Mouse (Mus musculus): ENCODE measurements around the gene Zbtb12. TPM values are rescaled to one million over a fixed set of nuclear protein-coding genes. Genes with fewer than 3 reads are reported as not detected.

The Zbtb12 gene
- polyA plus RNA-seq, 1 experiment = 24.4 TPM

DNA sequence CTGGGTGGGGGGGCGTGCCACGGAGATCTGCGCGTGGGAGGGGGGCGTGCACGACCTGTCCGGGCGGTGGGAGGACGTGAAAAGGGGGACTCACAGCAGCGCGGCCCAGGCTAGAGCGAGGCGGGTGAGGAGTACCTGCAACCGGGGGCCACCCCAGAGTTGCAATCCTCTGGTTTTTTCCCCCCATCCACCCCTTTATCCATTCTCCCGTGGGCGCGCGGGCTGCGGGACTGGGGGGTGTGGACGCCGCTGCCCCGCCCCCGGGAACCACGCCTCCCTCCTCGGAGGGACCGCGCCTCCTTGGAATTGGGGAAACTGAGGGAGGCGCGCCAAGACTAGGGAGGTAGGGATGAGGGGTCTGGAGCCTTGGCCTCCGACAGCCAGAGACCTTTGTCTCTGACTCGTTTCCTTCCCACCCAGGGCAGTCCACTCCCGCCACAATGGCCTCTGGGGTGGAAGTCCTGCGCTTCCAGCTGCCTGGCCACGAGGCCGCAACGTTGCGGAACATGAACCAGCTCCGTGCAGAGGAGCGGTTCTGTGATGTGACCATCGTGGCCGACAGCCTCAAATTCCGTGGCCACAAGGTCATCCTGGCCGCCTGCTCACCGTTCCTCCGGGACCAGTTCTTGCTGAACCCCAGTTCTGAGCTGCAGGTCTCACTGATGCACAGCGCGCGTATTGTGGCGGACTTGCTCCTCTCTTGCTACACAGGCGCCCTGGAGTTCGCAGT is 15.7 kb downstream of the Zbtb12 start:
- no peak for TF ChIP-seq GATA1 (IDR thresholded peaks at IDR 0.05; ENCODE audit: low read length)

DNA sequence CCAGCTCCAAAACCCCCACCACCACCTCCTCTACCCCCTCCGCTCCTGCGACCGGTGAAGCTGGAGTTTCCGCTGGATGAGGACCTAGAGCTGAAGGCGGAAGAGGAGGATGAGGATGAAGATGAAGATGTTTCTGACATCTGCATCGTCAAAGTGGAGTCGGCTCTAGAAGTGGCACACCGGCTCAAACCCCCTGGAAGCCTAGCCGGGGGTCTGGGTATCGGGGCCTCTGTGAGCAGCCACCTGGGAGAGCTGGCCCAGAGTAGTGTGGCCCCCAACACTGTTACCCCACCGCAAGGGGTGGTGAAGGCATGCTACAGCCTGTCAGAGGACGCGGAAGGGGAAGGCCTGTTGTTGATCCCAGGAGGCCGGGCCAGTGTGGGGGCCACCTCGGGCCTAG is 16.4 kb downstream of the Zbtb12 start:
- TF ChIP-seq GATA1 (IDR thresholded peaks at IDR 0.05; ENCODE audit: low read length) = no peak

DNA sequence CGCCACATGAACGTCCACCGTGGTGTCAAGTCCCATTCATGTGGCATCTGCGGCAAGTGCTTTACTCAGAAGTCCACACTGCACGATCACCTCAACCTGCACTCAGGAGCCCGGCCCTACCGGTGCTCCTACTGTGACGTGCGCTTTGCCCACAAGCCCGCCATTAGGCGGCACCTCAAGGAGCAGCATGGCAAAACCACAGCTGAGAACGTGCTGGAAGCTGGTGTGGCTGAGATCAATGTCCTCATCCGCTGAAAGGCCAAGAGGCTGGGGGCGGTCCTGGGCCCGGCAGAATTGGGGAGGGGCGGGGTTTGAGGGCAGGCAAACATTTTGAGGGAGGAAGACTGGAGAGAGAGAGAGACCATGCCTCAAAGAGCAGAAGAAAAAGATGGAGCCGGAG is 17.1 kb downstream of the Zbtb12 start:
- TF ChIP-seq GATA1 (IDR thresholded peaks at IDR 0.05; ENCODE audit: low read length) = no peak

DNA sequence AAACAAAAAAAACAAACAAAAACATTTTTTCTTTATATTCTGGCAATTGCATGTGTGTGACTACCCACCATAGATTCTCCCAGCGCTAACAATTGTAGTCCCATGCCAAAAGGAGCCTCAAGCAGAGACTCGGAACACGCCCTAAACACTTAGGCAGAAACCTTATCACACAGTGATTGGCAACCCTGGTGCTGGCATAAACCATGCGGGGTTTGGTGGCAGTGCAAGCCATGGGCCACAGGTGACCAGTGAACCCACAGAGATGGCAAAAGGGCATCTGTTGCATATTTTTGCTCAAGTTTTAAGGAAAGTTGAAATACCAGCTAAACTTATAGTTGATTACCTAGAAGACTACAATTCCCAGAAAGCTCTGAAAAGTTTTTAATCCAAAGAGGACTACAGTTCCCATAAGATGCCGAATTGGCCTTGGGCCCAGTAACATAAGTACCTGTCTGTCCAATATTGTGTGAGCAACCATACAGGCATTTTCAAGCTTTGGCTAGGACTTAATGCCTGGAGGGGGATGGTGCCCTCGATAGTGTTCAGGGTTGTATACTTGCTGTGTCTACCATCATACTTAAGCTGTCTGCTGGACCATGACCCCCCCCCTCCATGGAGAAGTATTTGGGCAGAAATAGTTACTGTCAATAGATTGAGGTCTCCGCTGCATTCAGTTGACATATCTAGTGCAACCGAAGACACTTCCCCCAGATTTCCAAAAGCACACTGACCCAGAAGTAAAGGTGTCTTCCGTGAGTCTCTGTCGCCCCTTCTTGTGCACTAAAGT is 18.3 kb downstream of the Zbtb12 start:
- no peak for TF ChIP-seq GATA1 (IDR thresholded peaks at IDR 0.05; ENCODE audit: low read length)

DNA sequence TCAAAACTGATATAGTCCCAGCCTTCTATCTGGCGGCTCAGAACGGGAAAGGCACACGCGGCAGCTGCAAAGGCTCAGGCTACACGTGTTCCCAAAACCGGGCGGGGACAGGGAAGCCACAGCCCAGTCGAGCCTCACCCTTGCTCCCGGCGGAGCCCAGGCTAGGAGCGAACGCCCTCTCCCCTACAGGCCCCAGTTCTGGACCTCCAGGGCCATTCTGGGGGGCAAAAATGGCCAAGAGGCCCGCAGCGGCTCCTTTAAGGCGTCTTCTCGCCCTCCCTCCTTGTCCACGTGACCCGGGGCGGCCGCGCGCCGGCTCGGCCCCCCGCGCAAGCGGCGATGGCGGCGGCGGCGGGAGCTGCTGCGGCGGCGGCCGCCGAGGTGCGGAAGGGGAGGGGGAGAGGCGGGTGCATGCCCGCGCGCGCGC is 18.9 kb downstream of the Zbtb12 start, which contains the start of the genes C2 and Ehmt2:
Gene C2, minus strand, starts transcription at position 106 of the 427 bp plus-strand sequence.
Gene Ehmt2, plus strand, starts transcription at position 310 of the 427 bp plus-strand sequence.
- TF ChIP-seq GATA1 (IDR thresholded peaks at IDR 0.05; ENCODE audit: low read length) = no peak

DNA sequence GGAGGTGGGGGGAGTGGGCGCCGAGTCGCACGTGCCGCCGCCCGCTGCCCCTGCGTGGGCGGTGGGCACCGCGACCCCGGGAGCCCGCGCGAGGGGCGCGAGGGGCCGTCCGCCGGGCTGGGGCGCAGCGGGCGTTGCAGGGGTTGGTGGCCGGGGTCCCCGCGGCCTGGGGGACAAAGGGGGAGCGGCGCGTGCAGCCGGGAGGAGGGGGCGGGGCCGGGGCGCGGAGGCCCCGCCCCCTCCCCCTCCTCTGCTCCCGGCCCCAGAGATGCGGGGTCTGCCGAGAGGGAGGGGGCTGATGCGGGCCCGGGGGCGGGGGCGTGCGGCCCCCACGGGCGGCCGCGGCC is 19.4 kb downstream of the Zbtb12 start:
- no peak for TF ChIP-seq GATA1 (IDR thresholded peaks at IDR 0.05; ENCODE audit: low read length)

DNA sequence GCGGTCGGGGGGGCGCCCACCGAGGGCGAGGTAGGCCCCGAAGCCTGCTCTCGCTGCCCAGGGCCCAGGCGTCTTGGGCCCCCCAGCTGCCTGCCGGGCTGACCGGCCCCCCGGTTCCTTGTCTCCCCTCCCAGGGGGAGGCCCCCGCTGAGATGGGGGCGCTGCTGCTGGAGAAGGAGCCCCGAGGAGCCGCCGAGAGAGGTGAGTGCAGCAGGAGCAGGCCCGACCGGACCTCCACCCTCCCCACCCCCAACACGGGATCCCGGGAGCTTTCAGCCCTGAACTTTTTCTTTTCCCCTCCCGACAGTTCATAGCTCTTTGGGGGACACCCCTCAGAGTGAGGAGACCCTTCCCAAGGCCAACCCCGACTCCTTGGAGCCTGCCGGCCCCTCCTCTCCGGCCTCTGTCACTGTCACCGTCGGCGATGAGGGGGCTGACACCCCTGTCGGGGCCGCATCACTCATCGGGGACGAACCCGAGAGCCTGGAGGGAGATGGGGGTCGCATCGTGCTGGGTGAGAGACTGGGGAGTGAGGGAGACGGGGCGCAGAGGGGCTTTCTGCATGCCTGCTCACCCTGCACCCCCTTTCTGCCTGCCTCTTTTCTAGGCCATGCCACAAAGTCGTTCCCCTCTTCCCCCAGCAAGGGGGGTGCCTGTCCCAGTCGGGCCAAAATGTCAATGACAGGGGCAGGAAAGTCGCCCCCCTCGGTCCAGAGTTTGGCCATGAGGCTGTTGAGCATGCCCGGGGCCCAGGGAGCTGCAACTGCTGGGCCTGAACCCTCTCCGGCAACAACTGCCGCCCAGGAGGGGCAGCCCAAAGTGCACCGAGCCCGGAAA is 20.0 kb downstream of the Zbtb12 start:
- TF ChIP-seq GATA1 (IDR thresholded peaks at IDR 0.05; ENCODE audit: low read length) = no peak

DNA sequence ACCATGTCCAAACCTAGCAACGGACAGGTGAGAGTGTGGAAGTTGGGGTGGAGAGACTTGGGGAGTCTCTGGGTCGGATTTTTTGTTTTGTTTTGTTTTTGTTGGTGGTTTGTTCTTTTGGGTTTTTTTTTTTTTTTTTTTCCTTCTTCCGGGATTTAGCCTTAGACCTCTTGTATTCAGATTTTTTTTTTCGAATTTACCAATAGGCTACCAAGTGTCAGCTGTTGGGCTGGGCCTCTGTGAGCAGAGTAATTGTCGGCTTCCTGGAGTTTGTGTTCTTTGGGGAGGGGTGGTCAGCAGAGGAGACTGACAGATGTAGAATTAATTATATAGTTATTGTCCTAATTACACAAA is 20.6 kb downstream of the Zbtb12 start:
- no peak for TF ChIP-seq GATA1 (IDR thresholded peaks at IDR 0.05; ENCODE audit: low read length)

DNA sequence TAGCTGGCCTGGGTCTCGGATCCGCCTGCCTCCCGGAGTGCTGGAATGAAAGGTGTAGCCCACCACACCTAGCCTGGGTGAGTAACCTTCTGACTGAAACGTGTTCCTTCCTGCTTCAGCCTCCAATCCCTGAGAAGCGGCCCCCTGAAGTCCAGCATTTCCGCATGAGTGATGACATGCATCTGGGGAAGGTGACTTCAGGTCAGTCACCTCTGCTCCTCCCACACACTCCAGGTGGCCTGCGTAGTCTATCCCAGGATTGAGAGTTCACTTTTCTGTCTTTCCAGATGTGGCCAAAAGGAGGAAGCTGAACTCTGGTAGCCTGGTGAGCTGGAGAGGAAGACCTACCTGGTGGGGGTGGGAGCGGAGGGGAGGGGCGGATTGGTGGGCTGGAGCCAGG is 23.6 kb downstream of the Zbtb12 start:
- no peak for TF ChIP-seq GATA1 (IDR thresholded peaks at IDR 0.05; ENCODE audit: low read length)

DNA sequence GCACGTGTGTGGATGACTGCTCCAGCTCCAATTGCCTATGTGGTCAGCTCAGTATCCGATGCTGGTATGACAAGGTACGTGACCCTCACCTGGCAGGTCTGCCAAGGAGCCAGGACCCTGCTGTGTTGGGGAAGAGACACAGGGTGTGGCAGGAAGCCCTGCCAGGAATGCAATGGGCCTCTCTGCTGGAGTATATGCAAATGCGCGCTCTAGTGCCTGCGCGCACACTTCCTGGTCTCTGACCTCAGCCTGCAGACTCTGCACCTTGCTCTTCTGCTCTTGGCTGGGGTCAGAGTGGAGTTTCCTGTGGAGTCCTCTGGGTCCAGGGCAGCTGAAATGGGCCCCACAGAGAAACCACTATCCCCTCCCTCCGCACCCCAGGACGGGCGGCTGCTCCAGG is 31.7 kb downstream of the Zbtb12 start:
- TF ChIP-seq GATA1 (IDR thresholded peaks at IDR 0.05; ENCODE audit: low read length) = no peak

DNA sequence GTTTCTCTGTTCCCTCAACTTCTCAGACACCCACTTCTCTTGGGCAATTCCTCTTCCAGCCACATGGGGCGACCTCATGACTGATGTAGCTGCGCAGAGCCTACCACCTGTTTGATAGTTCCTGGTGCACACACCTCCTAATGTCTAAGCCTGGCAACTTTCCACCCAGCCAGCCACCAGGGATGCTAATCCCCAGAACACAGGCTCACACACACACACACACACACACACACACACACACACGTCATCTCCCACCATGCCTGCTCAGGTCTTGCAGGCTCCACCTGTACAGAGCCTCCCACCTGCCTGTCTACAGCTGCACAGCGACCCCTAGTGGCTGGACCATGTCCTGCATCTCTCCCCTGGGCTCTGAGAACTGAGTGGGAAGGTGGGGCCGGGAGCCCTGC is 32.7 kb downstream of the Zbtb12 start:
- TF ChIP-seq GATA1 (IDR thresholded peaks at IDR 0.05; ENCODE audit: low read length) = no peak

DNA sequence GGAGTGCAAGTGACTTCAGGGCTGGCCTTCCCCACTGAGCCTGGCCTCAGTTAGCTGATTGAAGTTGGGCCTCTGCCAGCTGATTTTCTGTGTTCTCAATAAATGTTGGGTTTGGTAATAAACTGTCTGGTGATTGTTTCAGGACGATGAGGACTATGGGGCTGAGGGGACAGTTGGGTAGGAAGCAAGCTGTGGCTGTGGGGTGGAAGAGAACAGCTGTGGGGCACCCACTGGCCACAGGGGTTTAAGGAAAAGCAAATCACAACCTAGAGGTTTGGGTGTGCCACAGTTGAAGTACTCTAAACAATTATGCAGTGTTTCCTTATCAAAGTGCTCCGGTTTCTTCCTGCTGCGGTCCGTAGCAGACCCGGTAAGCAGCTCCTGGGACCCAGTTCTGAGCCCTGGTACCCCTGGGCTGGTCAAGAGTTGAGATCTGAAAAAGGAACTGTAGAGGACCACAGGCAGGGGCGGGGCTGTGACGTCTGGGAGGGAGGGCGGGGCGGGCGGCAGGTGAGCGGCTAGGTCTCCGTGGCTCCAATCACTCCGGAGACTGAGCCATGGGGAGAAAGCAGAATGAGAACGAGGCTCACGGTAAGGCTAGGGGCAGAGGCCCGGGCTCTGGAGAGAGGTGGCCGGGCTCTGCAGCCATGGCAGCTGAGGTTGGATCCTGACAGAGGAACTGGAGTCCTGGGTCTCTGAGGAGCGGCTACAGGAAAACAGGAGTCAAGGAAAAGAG is 34.8 kb downstream of the Zbtb12 start, which contains the start of gene Slc44a4:
Gene Slc44a4, plus strand, starts transcription at position 537 of the 736 bp plus-strand sequence.
- no peak for TF ChIP-seq GATA1 (IDR thresholded peaks at IDR 0.05; ENCODE audit: low read length)

DNA sequence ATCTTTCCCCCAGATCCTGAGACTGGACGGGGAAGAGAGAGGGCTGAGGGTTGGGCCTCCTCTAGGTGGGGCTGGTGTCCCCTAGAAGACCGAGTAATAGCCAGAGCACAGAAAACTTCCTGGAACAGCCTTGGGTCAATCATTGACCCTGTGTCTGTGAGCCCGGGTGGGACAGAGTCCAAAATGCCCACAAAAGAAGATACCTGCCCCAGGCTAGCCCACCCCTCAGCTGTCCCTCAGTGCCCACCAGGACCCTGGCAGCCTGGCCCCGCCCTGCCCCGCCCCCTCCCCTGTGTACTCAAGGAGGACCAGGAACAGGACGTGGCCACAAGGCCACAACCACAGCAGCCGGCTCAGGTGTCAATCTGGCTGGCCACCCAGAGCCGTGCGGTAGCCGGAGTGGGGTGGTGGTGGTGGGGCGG is 36.1 kb downstream of the Zbtb12 start:
- no peak for TF ChIP-seq GATA1 (IDR thresholded peaks at IDR 0.05; ENCODE audit: low read length)

DNA sequence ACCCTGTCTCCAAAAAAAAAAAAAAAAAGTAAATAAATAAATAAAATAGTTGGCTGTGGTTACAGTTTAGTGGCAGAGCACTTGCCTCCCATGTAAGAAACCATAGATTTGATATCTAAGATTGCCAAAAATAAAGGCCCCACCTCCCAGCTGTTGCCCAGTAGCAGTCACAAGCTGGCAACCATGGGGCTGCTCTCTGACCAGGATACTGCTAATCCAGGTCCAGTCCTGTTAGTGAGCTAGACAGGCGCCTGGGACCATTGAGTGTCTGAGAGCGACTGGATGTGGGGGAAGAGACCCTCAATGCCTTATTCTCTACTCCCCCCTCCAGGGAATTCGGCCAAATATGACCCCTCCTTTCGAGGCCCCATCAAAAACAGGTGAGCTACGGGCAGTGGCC is 37.0 kb downstream of the Zbtb12 start:
- no peak for TF ChIP-seq GATA1 (IDR thresholded peaks at IDR 0.05; ENCODE audit: low read length)

DNA sequence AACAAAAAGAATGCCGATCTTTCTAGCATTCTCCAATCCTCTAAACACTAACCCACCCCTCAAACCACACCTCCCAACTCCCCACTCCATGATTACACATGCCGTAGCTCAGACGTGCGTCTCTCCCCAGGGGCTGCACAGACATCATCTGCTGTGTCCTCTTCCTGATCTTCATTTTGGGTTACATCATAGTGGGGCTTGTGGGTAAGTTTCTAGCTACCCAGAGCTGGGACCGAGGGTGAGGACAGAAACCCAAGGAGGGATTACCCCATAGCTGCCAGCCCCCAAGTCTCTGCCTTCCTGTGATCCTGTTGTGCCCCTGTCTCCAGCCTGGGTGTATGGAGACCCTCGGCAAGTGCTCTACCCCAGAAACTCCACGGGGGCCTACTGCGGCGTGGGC is 37.9 kb downstream of the Zbtb12 start:
- TF ChIP-seq GATA1 (IDR thresholded peaks at IDR 0.05; ENCODE audit: low read length) = no peak

Data from G1E-ER4 (cell line).